Mouse (Mus musculus): ENCODE results near the gene Olfr357.

The Olfr357 gene

GRCm38 (mm10) chr2:36993527-36993926 lies at the start of gene Olfr357:
Olfr357 (plus strand) TSS chr2:36993827.
- DNase-seq (ENCODE audit: low spot score in 2 of 2), result no peak

- DNase-seq (ENCODE audit: low spot score in 2 of 2), result no peak
Observed at GRCm38 (mm10) chr2:36997030-36997429, 3.4 kb downstream of the Olfr357 start.

GRCm38 (mm10) chr2:37009235-37009634 lies 15.6 kb downstream of the Olfr357 start, which contains the start of gene Olfr358:
Olfr358 (minus strand) TSS chr2:37009335.
- DNase-seq (ENCODE audit: low spot score in 2 of 2), result no peak
